Mouse (Mus musculus): Measurements from ENCODE around the gene Babam2.

Gene Babam2

GRCm38 (mm10) chr5:31715486-31716150 is 18.1 kb downstream of the Babam2 start:
- peak; percentile 15 for DNase-seq

- no peak for DNase-seq
Measured at GRCm38 (mm10) chr5:31724519-31724918, 27.0 kb downstream of the Babam2 start.

- DNase-seq = no peak
Measured at GRCm38 (mm10) chr5:31725885-31726284, 28.4 kb downstream of the Babam2 start.

GRCm38 (mm10) chr5:31727456-31727855 is 30.0 kb downstream of the Babam2 start:
- DNase-seq = no peak

GRCm38 (mm10) chr5:31732644-31733338 is 35.3 kb downstream of the Babam2 start:
- no peak for DNase-seq

DNA sequence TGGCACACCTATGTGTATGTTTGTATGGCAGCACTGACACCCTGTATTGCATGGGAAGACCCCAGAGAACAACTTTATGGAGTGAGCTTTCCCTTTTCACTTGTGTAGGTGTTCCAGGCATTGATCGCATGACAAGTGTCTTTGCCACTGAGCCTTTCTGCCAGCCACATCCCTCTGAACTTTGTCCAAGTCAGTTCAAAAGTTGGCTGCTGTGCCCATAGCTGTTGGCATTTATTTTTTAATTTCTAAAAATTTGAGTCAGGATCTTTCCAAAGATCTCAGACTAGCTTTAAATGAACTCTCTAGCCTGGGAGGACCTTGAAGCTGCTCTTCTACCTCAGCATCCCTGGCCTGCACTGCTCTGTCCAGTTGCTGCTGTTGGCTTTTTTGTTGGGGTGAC is 44.4 kb downstream of the Babam2 start:
- DNase-seq = no peak

GRCm38 (mm10) chr5:31742521-31743031 is 45.1 kb downstream of the Babam2 start:
- DNase-seq = no peak

GRCm38 (mm10) chr5:31749401-31749800 is 51.9 kb downstream of the Babam2 start:
- DNase-seq = no peak

GRCm38 (mm10) chr5:31750231-31750925 is 52.9 kb downstream of the Babam2 start:
- DNase-seq = no peak

DNA sequence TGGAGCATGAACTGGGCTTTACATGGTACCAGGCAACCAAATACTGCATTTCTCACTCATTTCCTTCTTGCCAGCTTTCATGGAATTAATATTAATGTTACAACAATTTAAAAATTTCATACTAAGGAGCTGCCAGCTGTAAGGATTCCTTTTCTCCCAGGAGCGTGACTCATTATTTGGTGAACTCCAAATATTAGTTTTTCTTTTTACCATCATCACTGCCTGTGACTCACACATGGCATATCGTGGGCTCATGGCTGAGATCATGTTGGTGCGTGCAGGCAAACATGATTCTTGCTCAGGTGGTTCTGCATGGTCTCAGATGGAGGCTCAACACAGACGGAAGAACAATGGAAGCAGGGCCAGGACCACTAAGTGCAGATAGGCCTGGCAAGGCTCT is 53.5 kb downstream of the Babam2 start:
- DNase-seq = no peak

GRCm38 (mm10) chr5:31754634-31755033 is 57.1 kb downstream of the Babam2 start:
- DNase-seq = no peak

DNA sequence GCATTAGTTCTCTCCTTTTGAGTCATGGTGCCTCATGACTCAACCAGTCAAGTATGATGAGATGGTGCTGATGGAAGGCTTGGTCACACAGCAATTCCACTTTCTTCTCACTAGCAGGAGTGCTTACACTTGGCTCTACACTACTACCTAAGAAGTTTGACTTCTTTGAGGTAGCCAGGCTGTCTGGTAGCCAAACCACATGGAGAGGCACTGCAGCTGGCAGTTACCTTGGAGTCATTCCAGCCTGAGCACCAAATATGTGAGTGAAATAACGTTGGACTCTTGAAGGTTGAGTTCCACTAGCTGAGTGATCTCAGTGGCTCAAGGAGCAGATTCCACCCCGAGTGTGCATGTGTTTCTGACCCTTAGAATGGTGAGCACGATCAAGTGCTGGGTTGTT is 57.8 kb downstream of the Babam2 start:
- DNase-seq = no peak

- DNase-seq = no peak
Measured at GRCm38 (mm10) chr5:31758310-31759091, 61.0 kb downstream of the Babam2 start.

GRCm38 (mm10) chr5:31761836-31762235 is 64.4 kb downstream of the Babam2 start:
- DNase-seq = no peak

DNA sequence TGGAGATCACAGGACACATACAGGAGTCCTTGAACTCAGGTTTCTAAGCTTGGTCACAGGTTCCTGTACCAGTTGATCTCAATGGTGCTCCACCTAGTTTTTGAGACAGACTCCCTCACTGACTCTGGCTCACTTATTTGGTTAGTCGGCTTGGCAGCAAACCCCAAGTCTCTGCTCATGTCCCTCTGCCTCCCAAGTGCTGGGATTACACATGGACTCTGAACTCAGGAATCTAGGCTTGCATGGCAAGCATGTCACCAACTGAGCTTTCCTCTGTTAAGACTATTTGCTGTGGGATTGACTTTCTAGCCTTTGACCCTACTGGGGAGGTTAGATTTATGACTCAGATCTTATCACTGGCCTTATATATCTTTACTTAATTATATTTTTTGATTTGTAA is 65.3 kb downstream of the Babam2 start:
- no peak for DNase-seq

- DNase-seq = no peak
Measured at GRCm38 (mm10) chr5:31765824-31766223, 68.3 kb downstream of the Babam2 start.

- no peak for DNase-seq
Measured at GRCm38 (mm10) chr5:31766841-31767542, 69.5 kb downstream of the Babam2 start.

DNA sequence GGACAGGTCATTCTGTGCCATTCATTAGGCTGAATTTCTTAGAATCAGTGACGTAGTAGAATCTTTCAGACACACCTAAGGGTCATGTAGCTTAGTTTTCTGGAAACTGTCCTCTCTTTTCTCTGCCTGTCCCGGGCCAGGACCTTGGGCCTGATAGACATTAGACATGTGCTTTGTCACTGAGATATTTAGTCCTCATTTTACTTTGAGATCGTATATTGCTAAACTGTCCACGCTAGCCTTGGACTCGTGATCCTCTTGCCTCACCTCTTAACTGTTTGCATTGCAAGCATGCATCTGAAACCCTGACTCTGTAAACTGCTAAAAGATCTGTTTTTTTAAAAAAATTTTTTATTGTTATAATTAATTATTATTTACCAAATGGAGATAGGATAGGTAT is 74.0 kb downstream of the Babam2 start:
- DNase-seq = no peak

- no peak for DNase-seq
Measured at GRCm38 (mm10) chr5:31771921-31772320, 74.4 kb downstream of the Babam2 start.

DNA sequence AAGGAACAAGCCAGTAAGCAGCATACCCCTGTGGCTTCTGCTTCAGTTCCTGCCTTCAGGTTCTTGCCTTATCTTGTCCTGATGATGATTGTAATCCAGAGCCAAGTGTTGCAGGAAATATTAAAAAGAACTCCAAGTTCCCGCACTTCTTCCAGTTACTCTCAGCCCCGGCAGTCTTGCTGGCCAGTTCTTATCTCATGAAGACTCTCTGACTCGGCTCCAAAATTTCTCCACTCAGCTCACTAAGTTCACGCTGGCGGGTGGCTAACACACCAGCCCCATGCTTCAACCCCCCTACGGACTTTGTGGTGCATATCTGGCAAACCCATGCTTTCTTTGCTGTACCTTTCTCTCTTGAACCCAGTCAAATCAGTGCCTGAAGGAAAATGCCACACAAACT is 77.5 kb downstream of the Babam2 start:
- DNase-seq = no peak

DNA sequence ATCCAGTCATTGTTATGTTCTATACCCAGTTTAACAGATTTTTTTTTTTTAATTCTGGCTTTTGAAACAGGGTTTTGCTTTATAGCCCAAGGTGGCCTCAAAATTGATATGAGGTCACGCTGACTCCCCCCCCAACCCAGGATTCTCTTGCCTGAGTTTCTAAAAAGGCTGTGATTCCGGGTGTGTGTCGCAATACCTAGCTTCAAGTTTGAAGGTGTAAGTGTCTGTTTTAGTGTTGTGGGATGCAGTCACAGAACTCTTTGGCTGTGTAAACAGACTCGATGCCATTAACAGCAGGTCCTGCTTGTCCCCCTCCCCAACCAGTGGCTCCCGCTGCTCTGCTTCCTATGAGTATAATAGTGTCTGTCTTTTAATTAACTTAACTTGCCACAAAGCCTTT is 84.1 kb downstream of the Babam2 start:
- no peak for DNase-seq

GRCm38 (mm10) chr5:31787201-31787600 is 89.7 kb downstream of the Babam2 start:
- DNase-seq = no peak
